Mouse (Mus musculus) bone marrow macrophage, adult 2 months (primary cell): ENCODE measurements around the gene Nptxr.

Experiments
- CTCF ChIP-seq: IDR thresholded peaks from 2 replicates; pipeline ENCODE4 v1.5.1; 2012; ENCODE audit warnings: low read depth, mild to moderate bottlenecking, low read length, moderate library complexity
- POLR2A ChIP-seq: IDR thresholded peaks from 2 replicates; pipeline ENCODE4 v1.6.1; 2012; ENCODE audit warnings: mild to moderate bottlenecking, low read depth, low read length, borderline replicate concordance

DNA sequence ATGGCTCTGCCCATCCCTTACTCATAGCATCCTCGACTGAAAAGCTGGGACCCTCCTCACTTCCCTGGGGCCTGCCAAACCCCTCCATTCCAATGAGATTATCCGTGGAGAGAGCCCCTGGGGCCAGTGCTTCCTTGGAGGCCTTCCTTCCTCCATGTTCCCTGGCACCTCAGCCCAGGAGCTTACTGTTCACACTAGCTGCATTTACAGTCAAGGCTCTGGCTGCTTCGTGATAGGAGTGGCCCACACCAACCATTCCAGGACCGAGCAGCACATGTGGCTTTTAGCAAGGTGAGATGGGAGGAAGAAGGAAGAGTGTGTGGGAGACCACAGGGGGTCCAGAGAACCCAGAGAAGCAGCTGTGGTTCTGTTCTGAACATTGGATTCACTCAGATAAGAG, 50.7 kb downstream of the Nptxr start:
- TF ChIP-seq POLR2A (no peak), CTCF (no peak)
